Mouse (Mus musculus) ES-Bruce4 (cell line): ENCODE measurements around the gene Frmd4a.

Experiments used
- CTCF ChIP-seq: IDR thresholded peaks from one replicate; pipeline ENCODE4 v1.8.1; 2011; ENCODE audit warnings: low read depth, low read length
- POLR2A ChIP-seq: IDR thresholded peaks from one replicate; pipeline ENCODE4 v1.8.1; 2011; ENCODE audit warnings: low read length; ENCODE audit not compliant: insufficient read depth

DNA sequence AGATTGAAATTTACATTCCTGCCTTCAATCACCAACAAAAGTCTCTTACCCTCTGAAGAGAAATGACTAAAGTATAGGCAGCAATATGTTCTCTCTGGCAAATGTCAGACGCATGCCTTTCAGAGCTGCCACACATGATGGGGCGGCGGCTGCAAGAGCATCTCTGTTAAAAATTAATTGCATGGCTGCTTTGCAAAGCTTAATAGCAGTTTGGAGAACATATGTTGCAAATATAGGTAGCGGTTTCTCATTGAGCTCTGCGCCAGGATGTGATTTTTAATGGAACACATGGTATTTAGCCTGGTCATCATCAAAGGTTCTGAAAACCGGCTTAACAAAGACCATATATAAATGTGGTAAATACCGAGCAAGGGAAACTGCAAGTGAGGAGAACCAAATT, 7.4 kb downstream of the Frmd4a start:
- no peak for TF ChIP-seq POLR2A
- TF ChIP-seq CTCF: no peak
